Comparison of ENCODE assay signal across 12 mouse cellular contexts in genomic region chr15:101075656-101076055, GRCm38 (mm10). TPM values are rescaled to one million over a fixed set of nuclear protein-coding genes. Genes with fewer than 3 reads are reported as not detected.
A peak's percentile ranks its signal among the peaks of the same experiment; 100 is the strongest.
DNase-seq lines count a peak whose midpoint lies in the region; ATAC-seq lines count a peak whose summit lies in the region.
"Had no signal": no experiment of that assay in that cellular context is flagged by ENCODE, and none has a peak within 500 bp of the region (broad histone marks: within the 10 kb centered on the region; RNA-seq: fewer than 3 reads in every experiment).

No protein-coding gene starts in this region.

- H3K4me3 ChIP-seq in embryonic facial prominence, embryonic 12.5 days, result peak overlapping the region; percentile 95
- H3K4me3 ChIP-seq in forebrain, embryonic 12.5 days (replicated peaks), result no peak overlapping the region
- peak overlapping the region; percentile 88 for H3K4me3 ChIP-seq in kidney, embryonic 15.5 days (replicated peaks)
- 0 out of 2 replicates have a peak overlapping the region, but pooled peaks have one; percentile 58 for H3K4me3 ChIP-seq in midbrain, embryonic 14.5 days (replicated peaks; ENCODE audit: low read depth, low read length)
- H3K4me3 ChIP-seq: layer of hippocampus, adult 2 months had no signal

- ATAC-seq in embryonic facial prominence, embryonic 12.5 days (ENCODE audit: insufficient number of reproducible peaks, insufficient read depth, low FRiP score, low TSS enrichment), result no peak
- ATAC-seq in forebrain, embryonic 12.5 days (ENCODE audit: low FRiP score), result no peak
- no peak for ATAC-seq in kidney, embryonic 15.5 days (replicated peaks; ENCODE audit: low FRiP score)
- ATAC-seq in midbrain, embryonic 14.5 days (ENCODE audit: low FRiP score, low TSS enrichment), result no peak

- H3K36me3 ChIP-seq in embryonic facial prominence, embryonic 12.5 days, result no peaks in the 10 kb centered on the region
- H3K36me3 ChIP-seq in forebrain, embryonic 12.5 days (replicated peaks), result no peaks in the 10 kb centered on the region
- no peaks in the 10 kb centered on the region for H3K36me3 ChIP-seq in kidney, embryonic 15.5 days
- no peaks in the 10 kb centered on the region for H3K36me3 ChIP-seq in midbrain, embryonic 14.5 days (ENCODE audit: control insufficient read depth, insufficient read depth, low read length)
- H3K36me3 ChIP-seq: G1E had no signal

- no peaks in the 10 kb centered on the region for H3K9me3 ChIP-seq in embryonic facial prominence, embryonic 12.5 days
- H3K9me3 ChIP-seq in forebrain, embryonic 12.5 days, result no peaks in the 10 kb centered on the region
- no peaks in the 10 kb centered on the region for H3K9me3 ChIP-seq in kidney, embryonic 15.5 days (replicated peaks)
- H3K9me3 ChIP-seq in midbrain, embryonic 14.5 days (ENCODE audit: control insufficient read depth, low read length), result no peaks in the 10 kb centered on the region

- H3K27me3 ChIP-seq in embryonic facial prominence, embryonic 12.5 days, result no peaks in the 10 kb centered on the region
- H3K27me3 ChIP-seq in forebrain, embryonic 12.5 days, result peaks cover 18% of the 10 kb centered on the region
- 0 out of 2 replicates have a peak, but pooled peaks cover 4% of the 10 kb centered on the region for H3K27me3 ChIP-seq in kidney, embryonic 15.5 days
- H3K27me3 ChIP-seq in midbrain, embryonic 14.5 days (ENCODE audit: control insufficient read depth, insufficient read depth, low read length), result no peaks in the 10 kb centered on the region

- no peak overlapping the region for H3K9ac ChIP-seq in embryonic facial prominence, embryonic 12.5 days
- 0 out of 2 replicates have a peak overlapping the region, but pooled peaks have one; percentile 13 for H3K9ac ChIP-seq in forebrain, embryonic 12.5 days
- peak overlapping the region; percentile 31; the same call in 1 of the 2 replicates for H3K9ac ChIP-seq in kidney, embryonic 15.5 days
- no peak overlapping the region; the same call in 1 of the 2 replicates for H3K9ac ChIP-seq in midbrain, embryonic 14.5 days (replicated peaks; ENCODE audit: low read length)

- H3K4me1 ChIP-seq in embryonic facial prominence, embryonic 12.5 days, result peaks cover 60% of the 10 kb centered on the region
- H3K4me1 ChIP-seq in forebrain, embryonic 12.5 days, result peaks cover 69% of the 10 kb centered on the region
- peaks cover 86% of the 10 kb centered on the region for H3K4me1 ChIP-seq in kidney, embryonic 15.5 days
- peaks cover 25% of the 10 kb centered on the region for H3K4me1 ChIP-seq in midbrain, embryonic 14.5 days (ENCODE audit: control insufficient read depth, insufficient read depth, low read length)

- 21% methylated on average over 5 of the region's 5 CpGs for WGBS in embryonic facial prominence, embryonic 12.5 days
- 13% methylated on average over 5 of the region's 5 CpGs for WGBS in forebrain, embryonic 12.5 days
- 31% methylated on average over 5 of the region's 5 CpGs for whole genome bisulfite sequencing in kidney, embryonic 15.5 days
- 21% methylated on average over 5 of the region's 5 CpGs for WGBS in midbrain, embryonic 14.5 days

- DNase-seq in midbrain, embryonic 14.5 days, result no peak
- no peak for DNase-seq in right cerebral cortex, postnatal 10 days (ENCODE audit: low spot score in 2 of 2)
- no peak for DNase-seq in B cell, adult 2 months
- DNase-seq in adrenal gland, postnatal 25 days, result no peak
- DNase-seq: adrenal gland, postnatal 14 days; heart, adult 18-20 months; lung, postnatal 10 days had no signal

- H3K4me2 ChIP-seq in embryonic facial prominence, embryonic 12.5 days (replicated peaks), result peak overlapping the region; percentile 90
- H3K4me2 ChIP-seq in forebrain, embryonic 12.5 days, result peak overlapping the region; percentile 94
- peak overlapping the region; percentile 81 for H3K4me2 ChIP-seq in kidney, embryonic 15.5 days
- H3K4me2 ChIP-seq in midbrain, embryonic 14.5 days (ENCODE audit: low read length), result peak overlapping the region; percentile 89

- peak overlapping the region; percentile 46; the same call in 1 of the 2 replicates for H3K27ac ChIP-seq in embryonic facial prominence, embryonic 12.5 days
- no peak overlapping the region for H3K27ac ChIP-seq in forebrain, embryonic 12.5 days
- peak overlapping the region; percentile 98 for H3K27ac ChIP-seq in kidney, embryonic 15.5 days
- H3K27ac ChIP-seq in midbrain, embryonic 14.5 days (replicated peaks; ENCODE audit: low read depth, low read length), result peak overlapping the region; percentile 73; the same call in 1 of the 2 replicates
- H3K27ac ChIP-seq: layer of hippocampus, adult 2 months had no signal

RNA-seq across cellular contexts. Expression of gene Fignl2, which starts 2.7 kb away (rescaled TPM):
- polyA plus RNA-seq in embryonic facial prominence, embryonic 12.5 days (2016; fragmentation: Nextera tagmentation; extraction: Ambion mirVana), result 0.36 and 0.38 TPM in 2 replicates
- polyA plus RNA-seq in forebrain, embryonic 12.5 days (2016; fragmentation: Nextera tagmentation; extraction: Ambion mirVana), result 0.21 and 0.22 TPM in 2 replicates
- 0.22 and 0.44 TPM in 2 replicates for polyA plus RNA-seq in kidney, embryonic 15.5 days (2015; fragmentation: Nextera tagmentation; extraction: Ambion mirVana)
- 0.09 and 0.11 TPM in 2 replicates for polyA plus RNA-seq in midbrain, embryonic 14.5 days (2014; fragmentation: Nextera tagmentation; extraction: Ambion mirVana)
- 9.0 and 10.2 TPM in 2 replicates for total RNA-seq in adrenal gland, postnatal 25 days (2021)
- polyA plus RNA-seq: G1E had no signal

RNA-seq across cellular contexts. Expression of gene Gm47841, which starts 28.5 kb away (rescaled TPM):
- not detected in 2 replicates for polyA plus RNA-seq in embryonic facial prominence, embryonic 12.5 days (2016; fragmentation: Nextera tagmentation; extraction: Ambion mirVana)
- polyA plus RNA-seq in forebrain, embryonic 12.5 days (2016; fragmentation: Nextera tagmentation; extraction: Ambion mirVana), result not detected in 2 replicates
- not detected in 2 replicates for polyA plus RNA-seq in kidney, embryonic 15.5 days (2015; fragmentation: Nextera tagmentation; extraction: Ambion mirVana)
- polyA plus RNA-seq in midbrain, embryonic 14.5 days (2014; fragmentation: Nextera tagmentation; extraction: Ambion mirVana), result not detected in 2 replicates
- not detected in 2 replicates for total RNA-seq in adrenal gland, postnatal 25 days (2021)
- total RNA-seq: adrenal gland, postnatal 14 days; G1E; heart, adult 18-20 months; layer of hippocampus, adult 2 months had no signal
- polyA plus RNA-seq: G1E had no signal

RNA-seq across cellular contexts. Expression of gene Ankrd33, which starts 39.9 kb away (rescaled TPM):
- polyA plus RNA-seq in embryonic facial prominence, embryonic 12.5 days (2016; fragmentation: Nextera tagmentation; extraction: Ambion mirVana), result not detected in 2 replicates
- polyA plus RNA-seq in forebrain, embryonic 12.5 days (2016; fragmentation: Nextera tagmentation; extraction: Ambion mirVana), result not detected in 2 replicates
- not detected in 2 replicates for polyA plus RNA-seq in kidney, embryonic 15.5 days (2015; fragmentation: Nextera tagmentation; extraction: Ambion mirVana)
- polyA plus RNA-seq in midbrain, embryonic 14.5 days (2014; fragmentation: Nextera tagmentation; extraction: Ambion mirVana), result not detected in 2 replicates
- total RNA-seq in adrenal gland, postnatal 25 days (2021), result 0.62 and 0.64 TPM in 2 replicates
- total RNA-seq: adrenal gland, postnatal 14 days; G1E; heart, adult 18-20 months; layer of hippocampus, adult 2 months had no signal
- polyA plus RNA-seq: G1E had no signal

RNA-seq across cellular contexts. Expression of gene Acvrl1, which starts 52.7 kb away (rescaled TPM):
- 10.8 and 11.3 TPM in 2 replicates for polyA plus RNA-seq in embryonic facial prominence, embryonic 12.5 days (2016; fragmentation: Nextera tagmentation; extraction: Ambion mirVana)
- polyA plus RNA-seq in forebrain, embryonic 12.5 days (2016; fragmentation: Nextera tagmentation; extraction: Ambion mirVana), result 6.4 and 6.5 TPM in 2 replicates
- 17.2 and 18.4 TPM in 2 replicates for polyA plus RNA-seq in kidney, embryonic 15.5 days (2015; fragmentation: Nextera tagmentation; extraction: Ambion mirVana)
- 3.3 and 4.4 TPM in 2 replicates for polyA plus RNA-seq in midbrain, embryonic 14.5 days (2014; fragmentation: Nextera tagmentation; extraction: Ambion mirVana)
- 11.1 and 15.5 TPM in 2 replicates for total RNA-seq in adrenal gland, postnatal 25 days (2021)

Comparison
In these comparisons a context has a peak if more than half of its experiments do, and no peak if none do; other contexts are left out.
1. H3K9ac ChIP-seq: peak in forebrain, embryonic 12.5 days (single experiment) and kidney, embryonic 15.5 days (single experiment); none in embryonic facial prominence, embryonic 12.5 days (single experiment) and midbrain, embryonic 14.5 days (single experiment).
2. Peak in every context shown above with its lines, with median percentiles within 50 percentile points of each other: H3K4me2 ChIP-seq.